Mouse (Mus musculus): ENCODE measurements around the gene Cdk1.

Gene Cdk1

DNA sequence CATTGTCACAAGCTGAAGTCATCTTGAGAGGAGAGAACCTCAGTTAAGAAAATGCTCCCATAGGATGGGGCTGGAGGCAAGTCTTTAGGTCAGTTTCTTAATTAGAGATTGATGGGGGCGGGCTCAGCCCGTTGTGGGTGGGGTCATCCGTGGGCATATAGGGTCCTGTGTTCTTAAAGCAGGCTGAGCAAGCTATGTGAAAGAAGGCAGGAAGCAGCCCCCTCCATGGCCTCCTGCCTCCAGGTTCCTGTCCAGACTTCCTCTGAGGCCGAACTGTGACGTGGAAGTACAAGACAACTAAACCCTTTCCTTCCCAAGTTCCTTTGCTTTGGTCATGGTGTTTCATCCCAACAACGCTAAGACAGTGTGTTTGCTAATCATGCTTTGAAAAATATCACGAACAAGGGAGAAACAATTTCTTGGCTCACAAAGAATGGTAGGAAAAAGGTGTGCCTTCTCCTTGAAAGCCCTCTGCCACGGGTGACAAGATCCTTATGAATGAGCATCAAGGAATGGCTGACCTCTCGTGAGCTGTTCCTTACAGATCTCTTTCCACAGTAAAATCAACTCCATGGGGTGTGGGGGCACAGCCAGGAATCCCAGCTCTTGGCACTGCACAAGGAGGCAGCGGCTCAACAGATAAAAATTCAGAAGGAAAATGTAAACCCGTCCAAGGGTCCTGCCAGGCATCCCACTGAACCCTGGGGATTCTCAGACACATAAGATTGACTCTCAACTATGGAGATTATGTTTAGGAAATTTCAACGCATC lies 1.5 kb downstream of the Cdk1 start:
- in situ Hi-C loops (cut with MboI, MseI) = loop anchor here (25.0 kb wide), 1 partner anchor 1886 kb away; the partner anchor contains the start of gene Tfam

DNA sequence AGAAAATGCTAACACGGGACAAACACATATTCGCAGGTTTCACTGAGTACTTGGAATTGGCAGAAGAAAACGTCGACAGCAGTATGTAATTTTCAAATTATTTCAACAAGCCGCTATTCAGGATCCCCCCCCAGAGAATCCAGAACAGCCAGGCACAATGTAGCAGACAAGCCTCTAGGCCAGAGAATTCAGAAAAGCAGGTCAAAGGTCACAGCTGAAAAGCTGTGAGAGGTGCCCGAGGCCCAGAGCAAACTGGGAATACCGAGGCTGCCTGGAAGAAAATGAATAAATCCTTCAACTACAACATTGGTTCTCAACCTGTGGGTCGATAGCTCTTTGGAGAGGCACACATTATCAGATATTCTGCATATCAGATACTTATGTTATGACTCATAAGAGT lies 4.5 kb downstream of the Cdk1 start:
- in situ Hi-C loops (cut with MboI, MseI) = no loop called here

DNA sequence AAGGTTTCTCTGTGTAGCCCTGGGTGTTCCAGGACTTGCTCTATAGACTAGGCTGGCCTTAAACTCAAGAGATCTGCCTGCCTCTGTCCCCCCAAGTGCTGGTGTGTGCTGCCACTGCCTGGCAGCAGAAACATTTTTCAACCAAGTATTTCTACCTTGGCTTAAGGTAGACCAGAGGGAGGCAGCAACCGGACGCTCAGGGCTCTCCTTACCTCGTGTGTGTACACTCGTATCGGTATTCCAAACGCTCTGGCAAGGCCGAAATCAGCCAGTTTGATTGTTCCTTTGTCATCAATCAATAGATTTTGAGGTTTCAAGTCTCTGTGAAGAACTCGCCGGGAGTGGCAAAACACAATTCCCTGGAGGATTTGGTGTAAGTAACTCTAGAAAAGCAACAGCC lies 10.4 kb downstream of the Cdk1 start:
- in situ Hi-C loops (cut with MboI, MseI) = no loop called here

DNA sequence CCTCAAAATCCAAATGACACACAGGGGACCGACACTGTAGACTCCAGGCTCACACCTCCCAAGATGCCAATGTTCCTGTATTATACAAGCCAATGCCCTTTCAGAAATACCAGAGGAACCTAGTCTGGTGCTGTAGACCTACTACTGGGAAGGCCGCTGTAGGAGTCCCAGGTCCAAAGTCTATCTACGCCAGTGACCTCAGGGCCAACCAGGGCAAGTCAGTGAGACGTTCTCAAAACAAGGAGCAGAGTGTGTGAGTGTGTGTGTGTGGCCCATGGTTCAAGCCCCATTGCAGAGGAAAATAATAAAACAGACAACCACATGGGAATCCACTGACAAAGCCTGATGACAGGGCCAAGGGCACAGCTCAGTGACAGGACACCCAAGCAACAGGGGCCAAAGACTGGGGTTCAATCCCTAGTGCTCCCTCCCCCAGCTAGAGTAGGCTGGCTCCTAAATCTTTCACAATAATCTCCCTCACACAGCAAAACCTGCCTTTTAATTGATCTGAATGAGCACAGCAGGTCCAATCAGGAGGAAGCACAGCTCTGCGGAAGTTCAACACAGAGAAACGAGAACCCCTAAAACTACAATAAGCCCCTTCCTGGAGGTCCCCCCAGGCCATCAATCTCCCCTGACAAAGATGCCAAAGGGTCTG lies 11.0 kb downstream of the Cdk1 start:
- in situ Hi-C loops (cut with MboI, MseI) = no loop called here

DNA sequence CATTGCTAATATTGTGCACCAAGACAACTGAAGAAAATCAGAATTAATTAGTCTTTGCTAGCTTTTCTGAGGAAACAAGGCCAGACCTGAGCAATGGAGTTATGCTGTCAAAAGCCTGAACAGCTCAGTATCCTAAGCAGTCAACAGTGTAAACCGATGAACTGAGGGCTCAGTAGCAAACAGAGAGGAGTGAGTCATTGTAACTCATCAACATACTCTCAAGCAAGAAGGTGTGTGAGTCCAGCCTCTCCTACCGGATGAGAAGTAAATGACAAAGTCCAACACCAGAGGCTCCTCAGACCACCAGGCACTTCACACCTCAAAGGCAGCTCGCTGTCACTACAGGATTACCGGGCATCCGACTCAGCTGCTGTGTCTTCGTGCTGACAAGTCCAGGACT lies 12.7 kb downstream of the Cdk1 start:
- in situ Hi-C loops (cut with MboI, MseI) = no loop called here

DNA sequence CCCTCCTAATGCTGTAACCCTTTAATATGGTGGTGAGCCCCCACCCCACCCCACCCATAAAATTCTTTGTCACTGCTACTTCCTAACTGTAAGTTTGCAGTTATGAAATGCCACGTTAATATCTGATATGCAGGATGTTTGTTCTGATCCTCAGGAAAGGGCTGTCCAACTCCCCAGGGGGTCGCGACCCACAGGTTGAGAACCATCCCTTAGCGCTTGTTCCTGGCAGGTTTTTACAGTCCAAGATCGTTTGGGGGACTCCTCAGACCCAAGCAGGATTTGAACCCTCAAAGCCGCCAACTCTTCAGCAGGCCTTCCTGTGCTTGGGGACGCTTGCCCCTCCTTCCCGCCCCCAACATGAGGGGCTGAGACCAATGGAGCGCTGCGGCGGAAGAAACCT lies 16.5 kb downstream of the Cdk1 start:
- in situ Hi-C loops (cut with MboI, MseI) = no loop called here

DNA sequence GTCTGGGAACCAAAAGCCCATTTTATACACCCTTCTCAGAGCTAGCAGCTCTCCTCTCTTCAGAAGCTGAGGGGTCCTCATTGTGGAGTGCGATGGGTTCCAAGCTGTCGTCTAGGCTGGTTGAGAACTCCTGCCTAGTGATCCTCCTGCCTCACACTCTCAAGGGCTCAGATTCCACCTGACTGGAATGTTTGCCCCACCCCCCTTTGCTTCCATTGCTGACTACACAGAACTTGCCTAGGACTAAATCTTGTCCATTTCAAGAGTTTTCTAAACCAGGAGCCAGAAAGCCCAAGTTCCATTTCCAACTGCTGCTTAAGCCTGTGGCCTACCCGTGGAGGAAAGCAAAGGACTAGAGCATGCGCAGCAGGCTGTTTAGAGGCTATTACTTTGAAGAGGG lies 17.1 kb downstream of the Cdk1 start:
- in situ Hi-C loops (cut with MboI, MseI) = no loop called here

DNA sequence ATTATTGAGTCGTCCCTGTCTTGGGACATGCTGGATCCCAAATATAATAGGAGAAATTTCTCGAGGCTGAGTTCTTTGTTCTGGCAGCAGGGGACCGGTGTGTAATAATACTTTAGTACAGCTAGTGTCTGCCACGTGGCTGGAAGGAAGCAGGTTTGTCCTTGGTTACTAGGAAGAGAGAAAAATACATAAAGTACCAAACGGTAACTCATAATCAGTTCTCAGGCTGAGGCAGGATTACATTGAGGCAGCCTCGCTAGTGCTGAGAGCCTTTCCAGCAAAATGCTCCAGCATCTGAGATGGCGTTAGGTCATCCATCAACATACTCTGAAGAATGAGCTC lies 17.6 kb downstream of the Cdk1 start:
- in situ Hi-C loops (cut with MboI, MseI) = no loop called here

DNA sequence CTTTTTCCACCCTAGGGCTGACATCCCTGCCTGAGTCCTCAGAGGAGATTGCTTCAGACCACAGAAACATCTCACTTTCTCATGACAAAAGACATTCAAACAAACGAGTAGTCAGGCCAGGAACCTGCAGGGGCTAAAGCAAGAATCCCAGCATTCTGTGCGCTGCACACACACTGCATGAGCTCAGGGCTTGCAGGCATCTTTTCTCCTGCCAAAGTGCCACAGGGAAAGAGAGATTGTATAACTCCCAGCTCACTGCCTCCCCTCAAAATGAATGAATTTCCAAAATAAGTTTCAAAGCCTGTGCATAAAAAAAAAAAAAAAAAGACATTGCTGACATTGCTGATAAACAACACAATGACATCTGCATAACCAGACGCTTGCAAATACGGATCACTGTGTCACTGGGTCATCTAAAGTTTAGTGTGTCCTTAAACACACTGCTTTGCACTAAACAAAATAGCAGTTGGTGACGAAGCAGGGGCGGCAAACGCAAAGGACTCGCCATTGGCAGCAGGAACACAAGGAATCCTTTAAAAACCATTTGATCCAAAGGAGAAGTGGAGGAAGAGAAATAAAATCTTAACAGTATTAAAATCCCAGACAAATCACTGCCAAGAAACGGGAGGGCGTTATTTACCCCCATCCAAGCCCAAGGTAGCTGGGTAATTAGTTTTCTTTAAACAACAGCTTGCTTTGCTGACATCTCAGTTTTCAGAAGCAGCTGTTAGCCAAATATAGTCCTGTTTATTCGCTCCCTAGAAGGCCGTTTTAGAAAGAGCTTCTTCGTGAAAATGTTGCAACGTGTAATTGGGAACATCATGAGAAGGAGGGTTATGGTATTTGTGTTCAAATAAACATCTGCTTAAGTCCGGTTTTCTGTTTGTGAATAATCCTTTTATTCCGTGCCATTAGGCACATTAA lies 18.2 kb downstream of the Cdk1 start:
- in situ Hi-C loops (cut with MboI, MseI) = no loop called here

DNA sequence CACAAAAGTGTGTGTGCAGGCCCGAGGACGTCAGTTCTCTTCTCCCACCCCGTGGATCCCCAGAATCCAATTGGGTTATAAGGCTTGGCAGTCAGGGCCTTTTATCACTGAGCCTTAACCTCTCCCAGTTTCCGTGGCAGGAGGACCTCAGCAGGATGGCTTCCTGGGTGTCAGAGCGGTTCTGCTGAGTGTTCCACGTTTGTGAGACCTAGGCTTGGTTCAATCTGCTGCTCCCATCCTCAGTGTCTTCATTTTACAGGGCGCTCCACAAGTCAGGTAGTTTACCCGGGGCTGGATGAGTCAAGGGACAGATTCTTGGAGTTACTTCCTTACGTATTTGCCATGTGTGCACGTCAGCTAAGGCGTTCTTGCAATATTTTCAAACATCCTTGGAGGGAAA lies 19.5 kb downstream of the Cdk1 start:
- in situ Hi-C loops (cut with MboI, MseI) = no loop called here

DNA sequence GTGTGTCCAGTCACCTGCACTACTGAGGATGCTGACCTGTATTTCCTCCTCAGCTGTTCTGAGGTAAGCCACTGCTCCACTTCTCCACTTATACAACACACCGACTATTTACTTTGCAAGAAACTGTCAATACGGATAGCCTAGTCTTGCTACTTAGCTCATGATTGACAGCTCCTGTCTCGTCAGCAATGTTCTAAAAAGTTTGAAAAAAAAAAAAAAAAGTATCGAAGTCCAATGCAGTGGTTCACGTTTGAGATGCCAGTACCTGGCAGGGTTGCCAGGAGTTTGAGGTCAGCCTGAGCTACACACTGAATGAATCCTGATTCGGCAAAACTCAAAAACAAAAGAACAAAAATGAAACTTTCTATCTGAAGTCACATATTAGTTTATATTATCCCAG lies 21.5 kb downstream of the Cdk1 start:
- in situ Hi-C loops (cut with MboI, MseI) = no loop called here

DNA sequence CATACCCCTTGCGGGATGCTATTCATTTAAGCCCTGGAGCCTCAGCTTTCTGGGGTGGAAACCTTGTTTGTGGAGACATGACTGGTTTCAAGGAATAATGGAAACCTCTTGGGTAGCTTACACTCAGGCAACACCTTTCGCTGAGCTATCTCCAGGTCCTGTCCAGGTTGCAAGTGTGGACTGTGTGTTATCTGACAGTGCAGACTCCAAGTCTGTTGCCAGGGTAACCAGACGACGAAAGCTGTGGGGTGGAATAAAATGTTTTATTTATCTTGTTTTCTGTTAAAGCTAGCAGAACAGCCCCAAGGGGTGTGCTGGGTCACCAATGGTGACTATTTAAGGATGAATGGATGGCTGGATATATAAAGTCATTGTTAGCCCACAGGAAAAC lies 24.1 kb downstream of the Cdk1 start:
- in situ Hi-C loops (cut with MboI, MseI) = no loop called here

DNA sequence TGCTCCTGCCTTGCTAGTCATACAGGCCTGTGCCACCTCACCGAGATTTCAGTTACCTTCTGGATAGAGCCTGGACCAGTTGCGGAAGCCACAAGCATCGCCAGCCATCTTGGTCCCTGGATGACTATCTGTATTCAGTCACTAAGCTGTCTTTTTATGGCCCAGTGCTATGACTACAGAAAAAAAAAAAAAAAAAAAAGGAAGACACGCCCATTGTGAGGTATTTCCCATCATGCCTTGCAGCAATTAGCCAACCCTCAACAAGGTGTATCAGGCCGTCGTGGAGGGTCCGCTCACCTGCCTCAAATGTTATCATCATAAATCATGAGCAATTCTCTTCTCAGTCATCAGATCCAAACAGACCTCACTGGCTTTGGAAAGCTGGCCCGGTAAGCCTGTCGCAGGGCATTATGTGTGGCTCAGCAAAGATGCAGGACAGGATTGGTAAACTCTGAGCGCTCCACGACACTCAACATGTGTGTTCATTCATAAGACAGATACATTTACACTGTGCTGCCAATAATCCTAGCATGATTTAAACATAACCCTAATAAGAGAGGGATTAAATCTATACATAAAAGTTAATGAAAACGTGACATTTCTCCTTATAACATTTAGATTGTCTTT lies 24.6 kb downstream of the Cdk1 start:
- in situ Hi-C loops (cut with MboI, MseI) = no loop called here

DNA sequence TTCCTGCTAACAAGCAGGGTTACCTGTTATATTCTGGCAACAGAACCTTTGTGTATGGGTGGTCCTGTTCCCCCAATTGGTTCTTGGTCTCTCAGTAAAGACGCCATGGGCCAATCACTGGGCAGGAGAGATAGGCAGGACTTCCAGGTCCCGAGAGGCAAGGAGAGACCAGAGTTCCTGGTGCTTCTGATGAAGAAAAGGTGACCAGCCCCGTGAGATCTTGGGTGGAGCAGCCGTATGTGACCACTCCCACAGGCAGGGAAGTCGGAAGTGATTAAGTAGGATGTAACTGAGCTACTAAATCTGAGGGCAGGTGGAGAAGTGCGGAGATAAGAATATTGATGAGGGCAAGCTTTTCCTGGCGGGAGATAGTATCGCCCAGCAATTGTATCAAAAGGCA lies 25.4 kb downstream of the Cdk1 start:
- in situ Hi-C loops (cut with MboI, MseI) = no loop called here

DNA sequence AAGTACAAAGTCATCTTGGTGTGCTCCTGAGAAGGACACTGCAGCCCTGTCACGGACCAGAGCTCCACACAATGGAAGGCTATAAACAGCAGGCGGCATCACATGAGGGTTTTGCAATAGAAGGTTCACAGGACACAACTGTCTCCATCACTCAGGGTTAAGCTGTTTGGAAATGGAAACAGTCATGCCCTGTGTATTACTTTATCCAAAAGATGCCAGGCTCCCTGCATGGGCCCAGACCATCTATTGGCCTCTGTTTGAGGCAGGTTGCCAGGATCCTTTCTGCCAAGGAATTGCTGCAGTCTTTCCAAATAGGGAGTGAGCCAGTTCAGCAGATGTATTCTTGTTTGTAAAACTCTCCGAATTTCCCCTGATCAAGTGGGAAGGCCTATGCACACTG lies 26.3 kb downstream of the Cdk1 start:
- in situ Hi-C loops (cut with MboI, MseI) = no loop called here

DNA sequence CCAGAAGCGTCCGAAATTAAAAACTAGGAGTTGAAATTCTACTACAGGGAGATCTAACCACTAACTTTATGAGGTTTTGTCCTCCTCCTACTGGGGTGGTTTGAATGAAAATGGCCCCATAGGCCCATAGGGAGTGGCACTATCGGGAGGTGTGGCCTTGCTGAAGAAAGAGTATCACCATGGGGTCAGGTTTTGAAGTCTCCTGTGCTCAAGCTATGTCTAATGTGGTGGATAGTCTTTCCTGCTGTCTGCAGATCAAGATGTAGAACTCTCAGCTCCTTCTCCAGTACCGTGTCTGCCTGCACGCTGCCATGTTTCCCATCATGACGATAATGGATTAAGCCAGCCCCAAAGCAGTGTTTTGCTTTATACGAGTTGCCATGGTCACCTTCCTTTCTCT lies 27.9 kb downstream of the Cdk1 start:
- in situ Hi-C loops (cut with MboI, MseI) = no loop called here

DNA sequence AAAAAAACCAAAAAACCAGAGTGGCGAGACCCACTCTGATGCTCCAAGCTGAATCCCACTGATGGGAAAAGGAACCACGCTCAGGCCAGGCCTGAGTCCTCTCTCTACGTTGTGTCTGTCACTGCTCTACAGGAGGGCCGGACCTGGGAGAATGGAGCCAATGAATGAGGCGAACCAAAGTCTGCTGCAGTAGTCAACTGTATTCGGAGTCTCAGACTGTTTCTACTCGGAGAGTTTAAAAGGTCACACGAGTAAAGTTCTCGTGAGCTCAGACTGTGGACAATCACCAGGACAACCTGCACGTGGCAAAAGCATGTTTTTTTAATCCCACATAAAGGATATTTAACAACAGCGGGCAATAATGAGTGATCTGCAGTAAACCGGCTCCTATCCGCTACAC lies 28.8 kb downstream of the Cdk1 start:
- in situ Hi-C loops (cut with MboI, MseI) = no loop called here

DNA sequence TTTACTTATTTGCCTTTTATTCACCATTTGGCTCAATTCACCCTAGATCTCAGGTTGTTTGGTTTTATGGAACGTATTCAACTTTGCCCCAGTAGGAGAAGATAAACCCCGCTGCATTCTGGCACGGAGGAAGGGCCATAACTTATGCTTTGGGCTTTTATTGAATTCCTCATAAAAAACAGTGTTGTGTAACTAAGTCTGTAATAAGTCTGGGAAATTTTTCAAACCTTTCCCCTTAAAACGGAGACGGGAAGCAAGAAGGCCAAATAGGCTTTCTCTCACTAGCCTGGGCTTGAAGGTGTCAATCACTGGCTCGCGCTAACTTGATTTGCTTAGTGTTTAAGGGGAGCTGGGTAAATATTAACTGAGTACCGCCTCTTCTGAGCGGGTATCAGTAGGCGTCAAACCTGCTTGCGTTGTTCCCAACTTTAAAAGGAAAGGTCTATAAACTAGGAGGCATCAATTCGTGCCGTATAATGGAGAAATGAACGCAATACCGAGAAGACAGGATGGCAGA lies 31.2 kb downstream of the Cdk1 start:
- in situ Hi-C loops (cut with MboI, MseI) = no loop called here

DNA sequence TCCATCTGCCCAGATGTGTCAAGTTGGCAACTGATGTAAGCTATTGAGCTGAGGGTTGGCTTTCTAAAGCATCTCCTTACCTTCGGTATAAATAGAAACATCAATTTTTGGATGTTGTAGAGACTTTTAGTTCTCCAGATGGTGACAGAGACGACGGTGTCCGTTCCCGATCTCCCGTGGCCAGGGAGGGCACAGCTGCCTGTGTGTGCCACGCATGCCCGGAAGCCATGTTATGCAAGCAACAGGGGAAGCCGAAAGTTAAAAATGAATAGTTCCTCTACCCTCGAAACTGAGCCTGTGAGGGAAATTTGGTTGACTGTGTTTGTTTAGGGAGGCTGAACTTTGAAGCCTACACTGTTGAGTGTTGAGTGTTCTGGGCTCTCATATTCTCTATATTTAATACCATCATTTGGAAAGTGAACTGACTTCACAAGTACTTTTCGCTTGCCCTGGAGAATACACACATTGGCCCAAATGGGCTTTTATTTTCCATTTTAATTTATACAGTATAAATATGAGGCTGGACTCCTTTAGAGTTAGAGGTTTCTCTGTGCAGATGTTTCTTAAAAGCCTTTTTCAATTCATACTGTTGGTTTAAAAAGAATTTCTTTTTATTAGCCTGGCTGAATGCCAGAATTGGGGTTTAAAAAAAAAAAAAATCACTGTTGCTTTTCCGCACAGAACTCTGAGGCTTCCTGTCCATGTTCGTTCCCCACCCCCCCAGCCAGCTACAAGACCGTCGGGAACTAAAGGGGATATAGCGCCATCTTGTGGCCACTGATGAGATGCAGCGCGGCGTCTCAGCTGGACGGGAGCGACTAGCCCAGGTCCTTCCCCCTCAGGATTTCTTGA lies 31.8 kb downstream of the Cdk1 start:
- in situ Hi-C loops (cut with MboI, MseI) = no loop called here

DNA sequence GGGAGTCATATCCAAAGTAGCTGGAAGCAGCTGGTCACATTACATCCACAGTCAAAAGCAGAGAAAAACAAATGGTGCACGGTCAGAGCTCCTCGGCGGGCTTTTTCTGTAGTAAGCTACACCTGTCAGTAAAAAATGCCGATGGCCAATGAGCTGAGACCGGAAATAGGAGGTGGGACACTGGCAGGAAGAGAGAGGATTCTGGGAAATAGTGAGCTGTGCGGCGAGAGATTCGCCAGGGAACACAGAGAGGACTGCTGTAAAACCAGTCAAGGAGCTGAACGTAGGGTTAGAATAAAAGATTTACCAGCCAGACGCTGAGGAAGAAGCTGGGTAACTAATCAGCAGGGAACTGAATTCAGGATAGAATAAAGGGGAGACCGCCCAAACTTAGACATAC lies 34.2 kb downstream of the Cdk1 start:
- in situ Hi-C loops (cut with MboI, MseI) = loop anchor here (5.0 kb wide), 1 partner anchor 411 kb away; no protein-coding TSS in a partner anchor

DNA sequence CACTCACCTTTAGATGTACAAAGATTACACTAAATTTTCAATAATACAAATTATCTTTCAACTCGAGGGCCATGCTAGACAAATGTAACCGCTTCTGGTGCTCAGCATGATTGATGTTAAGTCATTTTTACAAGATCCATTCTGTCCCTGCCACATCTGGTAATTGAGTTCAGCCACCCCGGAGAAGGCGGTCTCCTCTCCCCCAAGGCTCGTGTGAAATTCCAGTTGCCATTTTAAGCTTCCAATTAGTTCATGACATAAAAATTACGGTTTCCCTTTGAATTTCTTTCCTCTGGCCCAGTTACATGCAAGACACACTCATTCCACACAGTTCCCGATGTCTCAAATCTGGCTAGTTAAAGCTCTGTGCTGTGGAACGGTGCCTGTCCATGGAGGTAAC lies 38.8 kb downstream of the Cdk1 start:
- in situ Hi-C loops (cut with MboI, MseI) = no loop called here
